Mouse (Mus musculus) B cell, adult (primary cell): ENCODE results near the gene Gm21970. TPM values are rescaled to one million over a fixed set of nuclear protein-coding genes. Genes with fewer than 3 reads are reported as not detected.

ENCODE experiments used
- total RNA-seq: library from RNA; stranded (reverse); gene quantifications from 4 replicates; pipeline ENCODE4 v1.2.4, GENCODE M21; 2023; ENCODE audit not compliant: inconsistent age

The Gm21970 gene
- total RNA-seq, result not detected in 4 replicates

DNA sequence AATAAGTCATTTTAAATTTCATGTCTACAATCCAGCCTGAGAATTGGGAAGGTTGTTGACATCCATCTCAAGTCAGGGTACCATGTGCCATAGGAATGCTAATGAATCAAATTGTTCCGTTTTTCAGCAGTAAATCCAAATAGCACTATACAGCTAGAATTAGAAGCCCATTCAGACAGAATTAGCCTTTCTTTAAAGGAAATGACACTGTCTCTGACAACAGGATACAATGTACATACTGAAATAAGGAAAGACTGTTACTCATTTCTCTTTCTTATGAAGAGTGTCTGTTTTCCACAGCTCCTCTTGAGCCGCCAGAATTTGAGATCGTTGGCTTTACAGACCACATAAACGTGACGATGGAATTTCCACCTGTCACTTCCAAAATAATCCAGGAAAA, at the start of gene Gm21970:
Gene Gm21970 (plus strand): TSS at position 301 of the 400 bp plus-strand sequence.

DNA sequence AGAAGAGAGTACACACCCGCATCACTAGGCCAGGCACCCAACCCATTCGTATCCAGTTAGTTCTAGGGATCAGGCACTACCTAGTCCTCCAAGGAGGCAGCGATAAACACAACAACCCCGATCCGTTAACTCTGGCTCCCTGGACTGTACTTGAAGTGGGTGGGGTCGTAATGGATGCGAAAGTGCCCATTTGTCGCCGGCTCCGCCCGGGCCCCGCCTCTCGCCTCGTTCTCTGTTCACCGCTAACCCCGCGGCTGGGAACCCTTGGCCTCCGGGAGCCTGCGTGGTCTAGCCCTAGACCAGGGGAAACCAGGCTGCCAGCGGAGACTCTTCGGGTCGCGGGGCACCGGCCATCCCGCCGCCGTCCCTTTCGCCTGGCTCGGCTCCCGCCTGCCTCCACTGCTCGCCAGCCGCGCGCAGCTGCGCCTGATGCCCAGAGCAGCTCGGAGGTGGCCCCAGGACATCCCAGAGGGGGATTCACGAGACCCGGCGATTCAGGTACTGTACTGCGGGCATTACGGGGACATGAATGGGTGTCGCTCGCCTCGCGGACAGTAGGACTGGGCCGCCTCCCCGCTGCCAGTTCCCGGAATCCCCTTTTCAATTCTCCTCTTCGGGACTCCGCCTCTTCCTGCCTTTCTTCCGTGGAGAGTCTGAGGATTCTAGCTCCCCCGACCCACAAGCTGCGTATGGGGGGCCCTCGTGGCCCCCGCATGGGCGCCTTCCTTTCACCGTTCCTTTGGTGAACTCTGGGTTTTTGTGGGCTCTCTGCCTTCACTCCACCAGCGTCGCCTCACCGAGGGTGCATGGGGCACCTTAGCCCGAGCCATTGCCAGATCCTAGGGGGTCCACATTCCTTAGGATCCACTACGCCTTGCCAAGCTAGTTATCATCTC, 18.7 kb upstream of the Gm21970 start, which contains the start of gene Ifnar2:
Gene Ifnar2 (plus strand): TSS at position 207 of the 896 bp plus-strand sequence.

DNA sequence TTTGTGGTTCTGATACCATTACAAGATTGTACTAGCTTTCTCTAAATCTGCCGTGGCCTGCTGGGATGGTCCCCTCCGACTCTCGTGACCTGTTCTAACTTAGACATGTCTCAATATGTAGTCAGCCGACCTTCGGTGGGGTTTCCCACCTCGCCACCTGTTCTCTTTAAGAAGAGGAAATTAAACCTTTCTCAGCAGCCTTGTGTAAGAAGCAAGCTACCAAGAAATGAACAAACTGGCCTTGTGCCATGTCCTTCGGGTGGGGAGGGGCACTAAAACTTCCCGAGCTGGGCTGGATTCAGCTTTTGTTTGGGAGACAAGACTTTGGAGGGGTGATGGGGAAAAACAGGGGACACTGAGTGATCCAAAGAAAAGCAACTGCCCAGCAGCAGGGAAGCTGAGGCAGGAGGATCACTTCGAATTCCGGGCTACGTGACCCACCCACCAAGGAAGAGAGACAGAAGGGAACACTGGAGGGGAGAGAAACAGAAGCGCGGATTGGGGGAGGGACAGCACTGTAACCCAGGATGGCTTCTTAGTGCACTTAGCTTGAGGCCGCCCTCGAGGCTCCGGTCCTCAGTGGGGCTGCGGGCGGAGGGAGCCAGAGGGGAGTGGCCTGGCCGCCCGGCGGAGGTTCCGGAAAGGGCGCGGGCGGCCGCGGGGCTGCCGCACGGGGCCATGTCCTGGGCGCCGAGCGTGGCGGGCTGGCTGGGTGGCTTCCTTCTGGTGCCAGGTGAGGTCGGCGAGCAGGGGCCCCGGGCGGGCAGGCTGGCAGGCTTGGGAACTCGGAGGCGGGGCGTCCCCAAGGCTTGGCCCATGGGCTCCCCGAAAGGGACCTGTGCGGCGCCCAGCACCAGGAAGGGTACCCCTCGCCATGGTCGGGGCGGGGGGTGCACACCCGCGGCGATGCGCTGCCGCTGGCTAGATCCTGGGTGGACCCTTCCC, 14.4 kb downstream of the Gm21970 start, which contains the start of gene Il10rb:
Gene Il10rb (plus strand): TSS at position 525 of the 945 bp plus-strand sequence.

Other genes with a start within 250 kb of the Gm21970 start
- not detected in 4 replicates for gene Olig2, start 166.3 kb upstream of the Gm21970 start, total RNA-seq
- not detected in 4 replicates for gene Olig1, start 121.9 kb upstream of the Gm21970 start, total RNA-seq
- gene Ifnar2, start 18.9 kb upstream of the Gm21970 start, total RNA-seq, result 46.4 to 52.8 TPM (median 49.8 TPM) in 4 replicates
- gene Il10rb, start 14.4 kb downstream of the Gm21970 start, total RNA-seq, result 89.3 to 102 TPM (median 92.4 TPM) in 4 replicates
- 135 to 157 TPM (median 152 TPM) in 4 replicates for gene Ifnar1, start 93.5 kb downstream of the Gm21970 start, total RNA-seq
- gene Ifngr2, start 155.4 kb downstream of the Gm21970 start, total RNA-seq, result 45.6 to 60.3 TPM (median 54.5 TPM) in 4 replicates
- gene Tmem50b, start 206.1 kb downstream of the Gm21970 start, total RNA-seq, result 34.2 to 37.6 TPM (median 36.5 TPM) in 4 replicates
- 0.48 to 2.8 TPM (median 1.4 TPM) in 4 replicates for gene Dnajc28, start 227.3 kb downstream of the Gm21970 start, total RNA-seq